Comparison of ENCODE assay signal across 26 mouse cellular contexts in genomic region chr14:122008261-122008660, GRCm38 (mm10). TPM values are rescaled to one million over a fixed set of nuclear protein-coding genes. Genes with fewer than 3 reads are reported as not detected.
DNase-seq lines count a peak whose midpoint lies in the region; ATAC-seq and TF ChIP-seq lines count a peak whose summit lies in the region.
"Had no signal": no experiment of that assay in that cellular context is flagged by ENCODE, and none has a peak within 500 bp of the region (broad histone marks: within the 10 kb centered on the region; RNA-seq: fewer than 3 reads in every experiment).

No protein-coding gene starts in this region.

- no peak for TF ChIP-seq POLR2A in spleen, adult 2 months (IDR thresholded peaks at IDR 0.05; ENCODE audit: low read depth, low read length)

- no peak for DNase-seq in spleen, adult 2 months (ENCODE audit: low read depth in 1 of 2, low spot score in 2 of 2)
- DNase-seq in spleen, adult 12 weeks (ENCODE audit: low spot score) = no peak
- DNase-seq in left cerebral cortex, postnatal 4 days = no peak
- DNase-seq: adrenal gland, adult 8-10 months; adrenal gland, postnatal 14 days; adrenal gland, postnatal 36 days; B cell, adult 2 months; cerebellum, adult 11-12 months; cerebellum, adult 2 months; cerebellum, adult 9-10 months; cerebellum, postnatal 10 days; cerebellum, postnatal 25 days had no signal

- H3K9ac ChIP-seq in intestine, postnatal 0 days (ENCODE audit: low read depth, low read length) = no peak overlapping the region
- H3K9ac ChIP-seq in hindbrain, embryonic 13.5 days = no peak overlapping the region
- H3K9ac ChIP-seq: embryonic facial prominence, embryonic 12.5 days had no signal

- peaks cover 4% of the 10 kb centered on the region for H3K36me3 ChIP-seq in spleen, adult 2 months (ENCODE audit: control insufficient read depth, insufficient read depth, low read length)
- H3K36me3 ChIP-seq in intestine, postnatal 0 days (ENCODE audit: control insufficient read depth, insufficient read depth) = peaks cover 13% of the 10 kb centered on the region
- peaks cover 39% of the 10 kb centered on the region for H3K36me3 ChIP-seq in hindbrain, embryonic 13.5 days

- TF ChIP-seq CTCF in spleen, adult 2 months (IDR thresholded peaks at IDR 0.05; ENCODE audit: extremely low read depth, insufficient read depth, insufficient read length, insufficient replicate concordance) = no peak
- no peak for TF ChIP-seq CTCF in intestine, postnatal 0 days (IDR thresholded peaks at IDR 0.05; ENCODE audit: low read depth)

- H3K4me3 ChIP-seq in spleen, adult 2 months (ENCODE audit: extremely low read depth, insufficient read depth, insufficient read length) = no peak overlapping the region
- H3K4me3 ChIP-seq in intestine, postnatal 0 days (ENCODE audit: low read depth, low read length) = no peak overlapping the region
- no peak overlapping the region for H3K4me3 ChIP-seq in hindbrain, embryonic 13.5 days
- H3K4me3 ChIP-seq: embryonic facial prominence, embryonic 10.5 days; embryonic facial prominence, embryonic 12.5 days had no signal

- no peaks in the 10 kb centered on the region for H3K27me3 ChIP-seq in spleen, adult 2 months (ENCODE audit: control insufficient read depth, insufficient read depth, low read length)
- no peaks in the 10 kb centered on the region for H3K27me3 ChIP-seq in intestine, postnatal 0 days (replicated peaks; ENCODE audit: control insufficient read depth, insufficient read depth, low read length)
- no peaks in the 10 kb centered on the region for H3K27me3 ChIP-seq in hindbrain, embryonic 13.5 days
- H3K27me3 ChIP-seq: CH12.LX; embryonic facial prominence, embryonic 12.5 days; Patski had no signal

- intact Hi-C loops in left cerebral cortex, postnatal 4 days (cut with DNase I) = no loop called here

- H3K27ac ChIP-seq in spleen, adult 2 months (ENCODE audit: insufficient read depth, low read length) = peak overlapping the region; percentile 94
- H3K27ac ChIP-seq in intestine, postnatal 0 days (ENCODE audit: low read depth, low read length) = no peak overlapping the region
- H3K27ac ChIP-seq in hindbrain, embryonic 13.5 days = no peak overlapping the region
- H3K27ac ChIP-seq: embryonic facial prominence, embryonic 10.5 days; embryonic facial prominence, embryonic 12.5 days had no signal

- no peak overlapping the region for H3K4me2 ChIP-seq in intestine, postnatal 0 days (replicated peaks; ENCODE audit: low read depth)
- no peak overlapping the region for H3K4me2 ChIP-seq in hindbrain, embryonic 13.5 days
- H3K4me2 ChIP-seq: embryonic facial prominence, embryonic 12.5 days had no signal

- peaks cover 38% of the 10 kb centered on the region for H3K4me1 ChIP-seq in spleen, adult 2 months (ENCODE audit: control insufficient read depth, insufficient read depth, insufficient read length)
- H3K4me1 ChIP-seq in intestine, postnatal 0 days (replicated peaks; ENCODE audit: control insufficient read depth, insufficient read depth, low read length) = no peaks in the 10 kb centered on the region
- H3K4me1 ChIP-seq in hindbrain, embryonic 13.5 days (replicated peaks) = no peaks in the 10 kb centered on the region
- H3K4me1 ChIP-seq: embryonic facial prominence, embryonic 12.5 days had no signal

- ATAC-seq in intestine, postnatal 0 days = peak; percentile 57
- ATAC-seq in hindbrain, embryonic 13.5 days (ENCODE audit: low FRiP score) = no peak
- ATAC-seq: activated CD4-positive, CD25-positive, alpha-beta regulatory T cell, adult 4 months; CD4-positive, CD25-positive, alpha-beta regulatory T cell, adult 4 months; forebrain, embryonic 14.5 days; forebrain, embryonic 16.5 days; Patski had no signal

- WGBS in spleen, adult 2 months = 87% methylated on average over 4 of the region's 4 CpGs
- 57% methylated on average over 4 of the region's 4 CpGs for WGBS in intestine, postnatal 0 days
- 89% methylated on average over 4 of the region's 4 CpGs for WGBS in hindbrain, embryonic 13.5 days

- H3K9me3 ChIP-seq in intestine, postnatal 0 days (ENCODE audit: control insufficient read depth) = no peaks in the 10 kb centered on the region
- H3K9me3 ChIP-seq in hindbrain, embryonic 13.5 days = no peaks in the 10 kb centered on the region
- H3K9me3 ChIP-seq: embryonic facial prominence, embryonic 10.5 days; embryonic facial prominence, embryonic 12.5 days; G1E had no signal

RNA-seq across cellular contexts. Expression of gene Timm8a2, which starts 26.2 kb away (rescaled TPM):
- 0.20 and 0.23 TPM in 2 replicates for polyA plus RNA-seq in spleen, adult 2 months (2012; rRNA removed)
- polyA plus RNA-seq in intestine, postnatal 0 days (2015; fragmentation: Nextera tagmentation; extraction: Ambion mirVana) = not detected in 2 replicates
- under 1 TPM in 1 of 2 experiments, not detected in 1; 0.44 TPM for total RNA-seq in left cerebral cortex, postnatal 4 days (2021)
- not detected in 2 replicates for polyA plus RNA-seq in hindbrain, embryonic 13.5 days (2015; fragmentation: Nextera tagmentation; extraction: Ambion mirVana)
- total RNA-seq: adrenal gland, adult 18-20 months; adrenal gland, adult 8-10 months; adrenal gland, postnatal 14 days; adrenal gland, postnatal 36 days; CH12.LX; G1E had no signal
- polyA plus RNA-seq: activated CD4-positive, CD25-positive, alpha-beta regulatory T cell, adult 4 months; CD4-positive, CD25-positive, alpha-beta regulatory T cell, adult 4 months; embryonic facial prominence, embryonic 10.5 days; embryonic facial prominence, embryonic 12.5 days; embryonic facial prominence, embryonic 14.5 days; forebrain, embryonic 11.5 days; forebrain, embryonic 14.5 days; forebrain, embryonic 16.5 days; Patski had no signal

RNA-seq across cellular contexts. Expression of gene Gpr183, which starts 43.3 kb away (rescaled TPM):
- 19.3 and 21.5 TPM in 2 replicates for polyA plus RNA-seq in spleen, adult 2 months (2012; rRNA removed)
- polyA plus RNA-seq in intestine, postnatal 0 days (2015; fragmentation: Nextera tagmentation; extraction: Ambion mirVana) = 1.5 and 1.6 TPM in 2 replicates
- total RNA-seq in left cerebral cortex, postnatal 4 days (2021) = under 1 TPM; 0.44 to 0.66 TPM
- 1.0 and 1.2 TPM in 2 replicates for polyA plus RNA-seq in hindbrain, embryonic 13.5 days (2015; fragmentation: Nextera tagmentation; extraction: Ambion mirVana)
- polyA plus RNA-seq: Patski had no signal
